Mouse (Mus musculus): Measurements from ENCODE around the gene Slc25a17. TPM values are rescaled to one million over a fixed set of nuclear protein-coding genes. Genes with fewer than 3 reads are reported as not detected.

The Slc25a17 gene
- polyA plus RNA-seq, 1 experiment from 2014 or later, result 104 TPM

DNA sequence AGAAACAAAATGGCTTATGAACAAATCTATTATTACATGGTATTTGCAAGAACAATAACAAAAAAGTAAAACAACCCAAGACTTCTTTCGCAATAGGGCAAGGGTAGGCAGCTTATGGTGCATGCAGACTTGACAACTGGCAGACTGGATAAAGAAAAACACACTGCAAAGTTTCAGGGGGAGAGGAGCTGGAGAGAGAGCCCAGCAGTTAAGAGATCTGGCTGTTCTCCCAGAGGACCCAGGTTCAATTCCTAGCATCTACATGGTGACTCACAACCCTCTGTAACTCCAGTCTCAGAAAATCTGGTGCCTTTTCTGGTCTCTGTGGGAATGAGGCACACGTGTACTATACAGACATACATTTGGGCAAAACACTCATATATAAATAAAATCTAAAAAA, 19.2 kb downstream of the Slc25a17 start:
- Histone ChIP-seq H3K27ac (ENCODE audit: low read length) (no peak overlapping the region), H3K27me3 (ENCODE audit: control insufficient read depth, insufficient read depth, low read length) (no peaks in the 10 kb centered on the region), H3K4me2 (ENCODE audit: low read depth, low read length) (no peak overlapping the region), H3K4me1 (ENCODE audit: control insufficient read depth, insufficient read depth, low read length) (no peaks in the 10 kb centered on the region), H3K4me3 (replicated peaks; ENCODE audit: low read length) (no peak overlapping the region), H3K9me3 (replicated peaks; ENCODE audit: control insufficient read depth, low read length) (no peaks in the 10 kb centered on the region), H3K9ac (ENCODE audit: low read length) (no peak overlapping the region), H3K36me3 (ENCODE audit: control insufficient read depth, insufficient read depth, low read length) (no peaks in the 10 kb centered on the region; the same call in 1 of the 2 replicates)
- 89% methylated on average over 2 of the region's 2 CpGs for WGBS
- ATAC-seq (ENCODE audit: insufficient read depth, low FRiP score), result no peak

DNA sequence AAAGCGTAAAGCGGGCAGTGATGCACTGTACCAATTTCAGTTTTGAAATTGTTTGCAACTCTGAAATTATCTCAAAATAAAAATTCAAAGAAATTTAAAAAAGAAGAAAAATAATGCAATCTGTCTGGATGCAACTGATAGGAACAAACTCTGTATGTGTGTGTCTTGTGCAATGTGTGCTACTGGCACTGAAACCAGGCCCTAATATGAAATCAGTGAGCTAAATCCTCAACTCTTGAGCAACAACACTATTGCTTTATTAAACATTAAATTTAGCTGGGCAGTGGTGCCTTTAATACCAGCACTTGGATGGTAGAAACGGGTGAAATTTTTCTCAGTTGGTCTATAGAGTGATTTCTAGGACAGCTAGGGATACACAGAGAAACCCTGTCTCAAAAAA, 21.5 kb downstream of the Slc25a17 start:
- ATAC-seq (ENCODE audit: insufficient read depth, low FRiP score), result no peak
- Histone ChIP-seq H3K4me1 (ENCODE audit: control insufficient read depth, insufficient read depth, low read length) (no peaks in the 10 kb centered on the region), H3K9me3 (replicated peaks; ENCODE audit: control insufficient read depth, low read length) (no peaks in the 10 kb centered on the region), H3K4me2 (ENCODE audit: low read depth, low read length) (no peak overlapping the region), H3K9ac (ENCODE audit: low read length) (no peak overlapping the region), H3K27ac (ENCODE audit: low read length) (no peak overlapping the region), H3K27me3 (ENCODE audit: control insufficient read depth, insufficient read depth, low read length) (no peaks in the 10 kb centered on the region), H3K4me3 (replicated peaks; ENCODE audit: low read length) (no peak overlapping the region), H3K36me3 (ENCODE audit: control insufficient read depth, insufficient read depth, low read length) (peaks cover under 1% of the 10 kb centered on the region; the same call in 1 of the 2 replicates)
- WGBS, result 95% methylated on average over 3 of the region's 3 CpGs

DNA sequence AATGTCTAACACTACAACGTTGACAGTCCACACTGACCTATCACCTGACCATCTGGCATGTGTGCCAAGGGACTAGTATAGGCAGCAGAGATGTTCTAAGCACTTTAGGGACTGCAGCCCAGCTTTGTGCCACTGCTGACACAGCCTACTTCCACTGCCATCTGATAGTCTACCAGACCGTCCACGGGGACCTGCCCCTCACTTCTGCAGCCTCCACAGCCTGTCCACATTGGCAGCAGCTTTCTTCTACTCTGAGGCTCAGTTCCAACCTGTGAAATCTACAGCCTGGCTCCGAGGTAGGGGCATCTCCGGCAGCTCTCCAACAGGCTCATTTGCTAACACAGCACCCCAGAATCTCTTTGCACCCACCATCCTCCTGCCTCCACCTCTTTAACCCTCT, 24.1 kb downstream of the Slc25a17 start:
- H3K4me3 ChIP-seq (replicated peaks; ENCODE audit: low read length), result no peak overlapping the region
- 86% methylated on average over 5 of the region's 5 CpGs for WGBS
- no peak overlapping the region for H3K9ac ChIP-seq (ENCODE audit: low read length)
- no peaks in the 10 kb centered on the region for H3K27me3 ChIP-seq (ENCODE audit: control insufficient read depth, insufficient read depth, low read length)
- no peaks in the 10 kb centered on the region for H3K4me1 ChIP-seq (ENCODE audit: control insufficient read depth, insufficient read depth, low read length)
- peaks cover 8% of the 10 kb centered on the region; the same call in 1 of the 2 replicates for H3K36me3 ChIP-seq (ENCODE audit: control insufficient read depth, insufficient read depth, low read length)
- no peak overlapping the region for H3K27ac ChIP-seq (ENCODE audit: low read length)
- no peaks in the 10 kb centered on the region for H3K9me3 ChIP-seq (replicated peaks; ENCODE audit: control insufficient read depth, low read length)
- ATAC-seq (ENCODE audit: insufficient read depth, low FRiP score), result no peak
- no peak overlapping the region for H3K4me2 ChIP-seq (ENCODE audit: low read depth, low read length)

DNA sequence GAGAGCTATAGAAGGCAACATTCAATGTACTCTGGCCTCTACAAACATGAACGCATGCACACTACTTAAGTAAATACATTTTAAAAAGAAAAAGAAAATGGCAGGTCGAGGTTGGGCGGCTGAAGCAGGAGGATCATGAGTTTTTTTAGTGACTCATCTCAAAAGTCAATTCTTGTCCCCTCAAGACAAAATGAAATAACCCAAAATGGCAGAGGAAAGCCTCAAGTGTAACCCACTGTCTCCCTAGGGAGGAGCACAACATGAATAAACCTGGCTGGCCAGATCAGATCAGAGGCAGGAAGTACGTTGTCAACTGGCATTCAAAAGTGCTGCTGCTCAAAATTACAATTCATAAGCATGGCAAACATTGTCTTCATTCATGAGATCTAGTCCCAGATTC, 28.1 kb downstream of the Slc25a17 start:
- Histone ChIP-seq H3K4me1 (ENCODE audit: control insufficient read depth, insufficient read depth, low read length) (no peaks in the 10 kb centered on the region), H3K4me3 (replicated peaks; ENCODE audit: low read length) (no peak overlapping the region), H3K27me3 (ENCODE audit: control insufficient read depth, insufficient read depth, low read length) (no peaks in the 10 kb centered on the region), H3K9me3 (replicated peaks; ENCODE audit: control insufficient read depth, low read length) (no peaks in the 10 kb centered on the region), H3K9ac (ENCODE audit: low read length) (no peak overlapping the region), H3K4me2 (ENCODE audit: low read depth, low read length) (no peak overlapping the region), H3K27ac (ENCODE audit: low read length) (no peak overlapping the region), H3K36me3 (ENCODE audit: control insufficient read depth, insufficient read depth, low read length) (0 out of 2 replicates have a peak, but pooled peaks cover 8% of the 10 kb centered on the region)
- WGBS, result 85% methylated on average over 4 of the region's 4 CpGs
- no peak for ATAC-seq (ENCODE audit: insufficient read depth, low FRiP score)

DNA sequence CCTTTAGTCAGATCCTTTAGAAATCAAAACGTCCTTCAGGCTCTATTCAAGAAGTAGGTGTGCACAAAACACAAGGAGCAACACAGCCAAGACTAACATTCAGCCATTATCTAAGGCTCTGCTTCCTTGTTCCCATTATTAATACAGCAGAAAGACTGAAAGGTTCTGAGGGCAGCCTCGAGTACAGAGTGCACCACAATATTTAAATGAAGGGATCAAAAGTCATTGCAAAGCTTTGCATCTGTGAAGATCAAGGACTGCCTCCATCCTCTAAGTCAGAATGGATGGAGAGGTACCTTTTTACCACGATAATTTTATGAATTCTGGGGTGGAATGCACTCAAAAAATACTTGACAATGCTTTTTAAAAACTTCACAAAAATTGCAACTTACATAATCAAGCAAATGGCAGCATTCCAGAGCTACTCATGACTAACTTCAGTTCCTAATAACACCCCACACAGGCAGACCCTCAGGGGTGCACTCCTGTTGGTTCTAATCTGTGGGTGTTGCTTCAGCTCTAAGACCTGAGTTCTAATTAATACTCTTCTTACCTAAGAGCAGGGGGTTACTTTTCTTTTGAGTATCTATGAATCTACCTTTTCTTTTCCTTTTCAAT, 29.7 kb downstream of the Slc25a17 start:
- Histone ChIP-seq H3K27ac (ENCODE audit: low read length) (no peak overlapping the region), H3K9me3 (replicated peaks; ENCODE audit: control insufficient read depth, low read length) (no peaks in the 10 kb centered on the region), H3K27me3 (ENCODE audit: control insufficient read depth, insufficient read depth, low read length) (no peaks in the 10 kb centered on the region), H3K4me2 (ENCODE audit: low read depth, low read length) (no peak overlapping the region), H3K9ac (ENCODE audit: low read length) (no peak overlapping the region), H3K4me1 (ENCODE audit: control insufficient read depth, insufficient read depth, low read length) (no peaks in the 10 kb centered on the region), H3K36me3 (ENCODE audit: control insufficient read depth, insufficient read depth, low read length) (0 out of 2 replicates have a peak, but pooled peaks cover 10% of the 10 kb centered on the region), H3K4me3 (replicated peaks; ENCODE audit: low read length) (no peak overlapping the region)
- no peak for ATAC-seq (ENCODE audit: insufficient read depth, low FRiP score)
- 51% methylated on average over 3 of the region's 3 CpGs for WGBS

DNA sequence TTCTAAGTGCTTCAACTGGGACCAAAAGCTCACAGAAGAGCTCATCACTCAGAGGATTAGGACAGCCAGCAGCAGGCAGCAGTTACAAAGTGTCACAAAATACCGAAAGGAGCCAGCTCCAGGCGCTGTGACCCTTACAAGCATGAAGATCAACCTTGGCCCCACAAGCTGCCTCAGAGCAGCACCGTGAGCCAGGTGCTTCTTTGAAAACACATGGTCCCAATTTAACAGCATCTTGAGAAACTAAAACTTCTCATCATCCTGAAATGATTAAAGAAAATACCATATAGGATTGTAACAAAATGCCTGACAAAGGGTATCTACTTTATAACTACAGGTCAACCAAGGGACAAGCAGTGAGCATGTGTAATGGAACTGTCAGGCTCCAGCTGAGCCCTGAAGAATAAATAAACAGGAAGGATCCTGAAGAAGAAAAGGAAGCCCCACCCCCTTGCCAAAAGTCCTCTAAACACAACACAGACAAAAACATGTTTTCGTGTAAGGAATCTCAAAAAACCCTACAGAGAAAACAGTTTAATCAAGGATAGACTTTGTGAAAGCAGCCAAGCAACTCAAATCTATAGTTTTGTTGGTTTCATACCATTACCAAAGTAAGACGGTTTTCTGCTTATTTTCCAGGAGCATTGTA, 30.8 kb downstream of the Slc25a17 start:
- no peaks in the 10 kb centered on the region for H3K4me1 ChIP-seq (ENCODE audit: control insufficient read depth, insufficient read depth, low read length)
- H3K4me3 ChIP-seq (replicated peaks; ENCODE audit: low read length), result no peak overlapping the region
- no peak overlapping the region for H3K27ac ChIP-seq (ENCODE audit: low read length)
- H3K9me3 ChIP-seq (replicated peaks; ENCODE audit: control insufficient read depth, low read length), result no peaks in the 10 kb centered on the region
- no peak for ATAC-seq (ENCODE audit: insufficient read depth, low FRiP score)
- H3K27me3 ChIP-seq (ENCODE audit: control insufficient read depth, insufficient read depth, low read length), result no peaks in the 10 kb centered on the region
- WGBS, result 55% methylated on average over 5 of the region's 5 CpGs
- no peak overlapping the region for H3K4me2 ChIP-seq (ENCODE audit: low read depth, low read length)
- 0 out of 2 replicates have a peak, but pooled peaks cover 10% of the 10 kb centered on the region for H3K36me3 ChIP-seq (ENCODE audit: control insufficient read depth, insufficient read depth, low read length)
- no peak overlapping the region for H3K9ac ChIP-seq (ENCODE audit: low read length)

DNA sequence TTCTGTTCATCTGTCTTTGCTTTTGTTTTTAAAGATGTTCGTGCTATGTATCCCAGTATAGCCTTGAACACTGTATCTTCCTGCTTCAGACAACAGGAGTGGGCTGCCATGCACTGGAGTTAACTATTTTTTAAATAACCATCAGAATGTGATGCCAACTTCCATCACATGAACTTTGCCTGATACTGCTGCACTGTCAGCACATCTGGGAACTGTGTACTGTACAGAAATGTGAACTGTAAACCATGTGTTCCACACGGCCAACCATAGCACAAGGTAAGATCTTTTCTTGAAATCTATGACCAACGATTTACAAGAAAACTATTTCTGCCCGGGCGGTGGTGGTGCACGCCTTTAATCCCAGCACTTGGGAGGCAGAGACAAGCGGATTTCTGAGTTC, 33.1 kb downstream of the Slc25a17 start:
- Histone ChIP-seq H3K27me3 (ENCODE audit: control insufficient read depth, insufficient read depth, low read length) (no peaks in the 10 kb centered on the region), H3K9me3 (replicated peaks; ENCODE audit: control insufficient read depth, low read length) (no peaks in the 10 kb centered on the region), H3K9ac (ENCODE audit: low read length) (no peak overlapping the region), H3K4me1 (ENCODE audit: control insufficient read depth, insufficient read depth, low read length) (no peaks in the 10 kb centered on the region), H3K4me3 (replicated peaks; ENCODE audit: low read length) (no peak overlapping the region), H3K27ac (ENCODE audit: low read length) (no peak overlapping the region), H3K36me3 (ENCODE audit: control insufficient read depth, insufficient read depth, low read length) (peaks cover 5% of the 10 kb centered on the region; the same call in 1 of the 2 replicates), H3K4me2 (ENCODE audit: low read depth, low read length) (no peak overlapping the region)
- whole genome bisulfite sequencing, result 92% methylated on average over 7 of the region's 7 CpGs
- no peak for ATAC-seq (ENCODE audit: insufficient read depth, low FRiP score)

DNA sequence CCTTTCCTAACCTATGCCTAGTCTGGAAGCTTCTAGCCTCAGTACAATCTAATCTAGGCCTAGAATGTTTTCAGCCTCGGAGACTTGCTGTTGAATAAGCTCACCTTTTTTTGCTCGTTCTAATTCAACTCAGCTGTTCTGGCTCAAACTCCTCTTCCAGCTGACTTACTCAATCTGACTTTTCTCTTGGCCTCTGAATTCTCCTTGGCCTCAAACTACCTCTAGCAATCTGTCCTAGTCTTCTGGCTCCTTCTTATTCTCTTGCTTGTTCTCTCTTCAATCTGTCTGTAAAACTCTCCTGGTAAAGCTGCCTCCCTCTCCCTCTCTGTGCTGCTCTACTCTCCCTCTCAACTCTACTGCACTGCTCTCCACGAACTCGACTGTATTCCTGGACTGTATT, 35.6 kb downstream of the Slc25a17 start:
- H3K9ac ChIP-seq (ENCODE audit: low read length), result no peak overlapping the region
- H3K4me2 ChIP-seq (ENCODE audit: low read depth, low read length), result no peak overlapping the region
- no peak overlapping the region for H3K27ac ChIP-seq (ENCODE audit: low read length)
- H3K4me3 ChIP-seq (replicated peaks; ENCODE audit: low read length), result no peak overlapping the region
- peaks cover 22% of the 10 kb centered on the region for H3K36me3 ChIP-seq (ENCODE audit: control insufficient read depth, insufficient read depth, low read length)
- no peaks in the 10 kb centered on the region for H3K27me3 ChIP-seq (ENCODE audit: control insufficient read depth, insufficient read depth, low read length)
- WGBS, result 69% methylated on average over 4 of the region's 4 CpGs
- H3K9me3 ChIP-seq (replicated peaks; ENCODE audit: control insufficient read depth, low read length), result no peaks in the 10 kb centered on the region
- ATAC-seq (ENCODE audit: insufficient read depth, low FRiP score), result no peak
- H3K4me1 ChIP-seq (ENCODE audit: control insufficient read depth, insufficient read depth, low read length), result no peaks in the 10 kb centered on the region

DNA sequence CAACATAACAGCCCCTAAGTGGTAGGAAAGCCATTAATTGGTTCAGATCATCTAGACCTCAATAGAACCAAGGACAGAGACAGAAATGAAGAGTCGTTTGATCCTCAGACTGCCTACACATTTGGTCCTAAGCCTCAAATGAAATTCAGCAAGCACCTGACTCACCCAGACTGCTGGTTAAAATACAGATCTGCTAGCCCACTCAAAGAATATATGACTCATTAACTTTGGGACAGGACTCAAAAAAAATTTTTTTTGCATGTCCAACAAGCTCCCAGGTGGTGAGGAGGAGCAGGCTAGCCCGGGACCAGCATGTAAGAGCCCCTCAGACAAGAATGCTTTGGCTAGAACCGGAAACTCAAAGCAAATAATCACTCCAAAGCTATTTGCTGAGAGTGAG, 40.5 kb downstream of the Slc25a17 start:
- Histone ChIP-seq H3K4me3 (replicated peaks; ENCODE audit: low read length) (no peak overlapping the region), H3K36me3 (ENCODE audit: control insufficient read depth, insufficient read depth, low read length) (peaks cover 47% of the 10 kb centered on the region)

More for the DNA sequence above, 40.5 kb downstream of the Slc25a17 start:
- Histone ChIP-seq H3K9me3 (replicated peaks; ENCODE audit: control insufficient read depth, low read length) (peaks cover 3% of the 10 kb centered on the region; the same call in 1 of the 2 replicates), H3K4me1 (ENCODE audit: control insufficient read depth, insufficient read depth, low read length) (no peaks in the 10 kb centered on the region), H3K27me3 (ENCODE audit: control insufficient read depth, insufficient read depth, low read length) (no peaks in the 10 kb centered on the region), H3K27ac (ENCODE audit: low read length) (no peak overlapping the region), H3K4me2 (ENCODE audit: low read depth, low read length) (no peak overlapping the region), H3K9ac (ENCODE audit: low read length) (no peak overlapping the region)
- no peak for ATAC-seq (ENCODE audit: insufficient read depth, low FRiP score)
- WGBS, result 94% methylated on average over 3 of the region's 3 CpGs
